Mouse (Mus musculus) cortical plate, adult 2 months (tissue): ENCODE data around the gene Amz2.

Experiments used
- CTCF ChIP-seq: fragments of 200-500 bp; IDR thresholded peaks from 2 replicates; pipeline ENCODE4 v1.5.1; 2011; ENCODE audit warnings: mild to moderate bottlenecking, control low read depth, low read length; ENCODE audit not compliant: insufficient read depth; ENCODE audit errors: extremely low read depth
- POLR2A ChIP-seq: fragments of 200-500 bp; IDR thresholded peaks from 2 replicates; pipeline ENCODE4 v1.6.1; 2011; ENCODE audit warnings: mild to moderate bottlenecking, low read length, control low read depth; ENCODE audit not compliant: insufficient read depth; ENCODE audit errors: extremely low read depth

DNA sequence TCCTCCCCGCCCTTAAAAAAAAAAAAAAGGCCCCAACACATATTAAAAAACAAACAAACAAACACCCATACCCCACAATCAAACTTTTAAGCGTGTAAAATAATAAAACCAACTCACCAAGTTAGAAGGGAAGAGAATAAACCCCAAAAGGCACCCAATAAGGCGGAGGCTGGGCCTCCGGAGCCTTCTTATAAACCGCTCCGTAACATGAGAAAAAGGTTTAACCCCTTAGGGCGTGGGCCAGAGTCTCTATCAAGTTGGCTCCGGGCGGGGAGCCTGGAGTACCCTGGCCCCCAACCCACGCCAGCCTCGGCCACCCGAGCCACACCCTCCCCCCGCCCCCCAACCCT, 47.0 kb downstream of the Amz2 start:
- TF ChIP-seq POLR2A (no peak), CTCF (no peak)
